Mouse (Mus musculus) inflammation-experienced regulatory T-cells (primary cell): ENCODE data around the gene Adig. TPM values are rescaled to one million over a fixed set of nuclear protein-coding genes. Genes with fewer than 3 reads are reported as not detected.

Experiments
- polyA plus RNA-seq, 2 experiments: library from polyadenylated mRNA; unstranded; fragments of 100-300 nt; shearing (Covaris generic); gene quantifications; one replicate each; pipeline ENCODE4 v1.2.1; 2017

Gene Adig
- 1 to 10 TPM in 1 of 2 experiments, not detected in 1; 1.6 TPM for polyA plus RNA-seq

DNA sequence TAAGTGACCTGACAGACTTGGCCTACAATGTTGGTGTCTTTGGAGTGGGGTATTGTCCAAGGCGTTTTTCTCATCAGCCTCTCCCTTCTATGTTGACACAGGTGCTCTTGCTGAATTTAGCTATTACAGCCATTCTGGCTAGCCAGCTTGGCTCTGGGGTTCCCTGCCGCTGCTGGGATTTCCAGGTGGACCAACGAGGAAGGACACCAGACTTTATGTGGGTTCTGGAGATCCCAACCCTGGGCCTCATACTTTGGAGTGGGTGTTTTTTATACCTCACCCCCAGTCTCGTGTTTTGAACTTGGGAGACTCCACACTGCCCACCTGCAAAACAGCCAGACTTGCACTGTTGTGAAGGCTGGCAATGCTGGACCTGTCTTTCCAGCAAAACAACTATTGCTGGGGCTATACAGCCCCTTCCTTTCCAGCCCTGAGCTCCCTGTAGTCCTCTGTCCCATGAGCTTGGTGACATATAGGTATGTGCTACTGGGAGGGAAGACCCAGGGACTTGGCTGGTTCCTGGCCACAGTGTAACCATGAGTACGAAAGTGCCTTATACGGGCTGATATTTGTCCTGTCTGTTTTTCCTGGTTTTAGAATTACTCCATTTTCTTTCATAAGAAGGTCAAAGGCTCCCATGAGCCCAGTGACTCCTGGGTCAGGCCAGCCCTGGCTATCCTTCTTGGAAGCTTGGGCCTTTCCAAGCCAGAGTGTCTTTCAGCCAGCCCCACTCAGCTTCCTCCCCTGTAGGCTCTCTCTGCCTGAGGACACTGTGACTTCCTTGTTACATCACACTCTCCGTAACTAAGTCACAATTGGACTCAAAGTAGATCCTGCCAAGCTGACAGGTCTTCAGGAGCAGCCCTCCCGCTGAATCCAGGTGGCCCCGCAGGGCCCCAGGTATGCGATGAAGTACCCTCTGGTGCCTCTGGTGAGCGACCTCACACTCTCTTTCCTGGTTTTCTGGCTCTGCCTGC lies at the start of gene Adig:
TSS of gene Adig (plus strand) at position 777 of the 977 bp plus-strand sequence.

DNA sequence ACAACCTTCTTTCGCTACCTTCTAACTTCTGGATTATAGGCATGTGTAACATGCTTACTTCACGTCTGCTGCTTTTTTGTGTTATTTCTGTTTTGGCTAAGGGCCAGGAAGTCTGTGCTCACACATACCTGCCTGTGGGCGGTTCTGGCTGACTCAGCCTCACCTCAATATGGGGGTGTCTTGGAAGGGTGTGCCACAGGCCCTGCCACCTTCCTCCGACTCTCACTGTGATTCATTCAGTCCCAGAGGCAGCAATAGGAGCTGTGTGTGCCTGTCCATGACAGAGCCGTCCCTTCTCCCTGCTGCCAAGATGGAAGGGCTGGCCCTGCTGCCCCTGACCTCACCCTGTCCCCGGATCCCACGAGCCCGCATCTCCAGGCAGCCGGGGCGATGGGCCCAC lies 10.1 kb downstream of the Adig start, which contains the start of gene Arhgap40:
TSS of gene Arhgap40 (plus strand) at position 269 of the 400 bp plus-strand sequence.

Other genes with a start within 250 kb of the Adig start
- under 1 TPM in 1 of 2 experiments, not detected in 1; 0.47 TPM for gene Bpi, start 244.5 kb upstream of the Adig start, polyA plus RNA-seq
- 1 to 10 TPM; 2.2 to 4.7 TPM for gene Lbp, start 196.1 kb upstream of the Adig start, polyA plus RNA-seq
- gene Snhg11, start 127.0 kb upstream of the Adig start, polyA plus RNA-seq: 1 to 10 TPM in 1 of 2 experiments, under 1 TPM in 1; 0.37 to 1.6 TPM
- 10 to 100 TPM; 39.0 to 39.9 TPM for gene Ralgapb, start 92.8 kb upstream of the Adig start, polyA plus RNA-seq
- gene Arhgap40, start 10.2 kb downstream of the Adig start, polyA plus RNA-seq: under 1 TPM in 1 of 2 experiments, not detected in 1; 0.43 TPM
- not detected for gene Slc32a1, start 108.2 kb downstream of the Adig start, polyA plus RNA-seq
- gene Actr5, start 122.3 kb downstream of the Adig start, polyA plus RNA-seq: 10 to 100 TPM; 35.6 to 52.9 TPM
- gene Ppp1r16b, start 162.8 kb downstream of the Adig start, polyA plus RNA-seq: 10 to 100 TPM; 48.1 to 50.0 TPM